Mouse (Mus musculus): ENCODE data around the gene Tmbim6. TPM values are rescaled to one million over a fixed set of nuclear protein-coding genes. Genes with fewer than 3 reads are reported as not detected.
A peak's percentile ranks its signal among the peaks of the same experiment; 100 is the strongest.

Tmbim6 gene
- polyA plus RNA-seq, 1 experiment = 691 TPM

GRCm38 (mm10) chr15:99431504-99431903, 38.8 kb downstream of the Tmbim6 start:
- peak in 2 of 3 experiments; percentile 86 to 92 for TF ChIP-seq MYOG (IDR thresholded peaks at IDR 0.05; ENCODE audit: control insufficient read depth in 1 of 3, insufficient read depth in 1 of 3, insufficient read length in 2 of 3, low read depth in 2 of 3)
- TF ChIP-seq MAX (IDR thresholded peaks at IDR 0.05; ENCODE audit: low read depth) = no peak
- no peak for TF ChIP-seq USF1 (IDR thresholded peaks at IDR 0.05; ENCODE audit: low read depth)
- TF ChIP-seq POLR2AphosphoS2 (IDR thresholded peaks at IDR 0.05; ENCODE audit: insufficient read length, low read depth) = peak; percentile 49
- no peak for TF ChIP-seq TCF3 (IDR thresholded peaks at IDR 0.05; ENCODE audit: insufficient read length, low read depth)
- no peak for TF ChIP-seq POLR2A (IDR thresholded peaks at IDR 0.05; ENCODE audit: insufficient read length, low read depth)
- TF ChIP-seq SRF (IDR thresholded peaks at IDR 0.05; ENCODE audit: control insufficient read depth, insufficient read length, low read depth) = no peak
- no peak for TF ChIP-seq CEBPB (IDR thresholded peaks at IDR 0.05; ENCODE audit: insufficient read depth, poor library complexity, severe bottlenecking)
- peak; percentile 52 for TF ChIP-seq TCF12 (IDR thresholded peaks at IDR 0.05; ENCODE audit: insufficient read depth, poor library complexity, severe bottlenecking)
- TF ChIP-seq MYOD1 (IDR thresholded peaks at IDR 0.05; ENCODE audit: control insufficient read depth in 1 of 3, insufficient read length in 2 of 3, low read depth in 2 of 3) = peak in 2 of 3 experiments; percentile 94 to 96
- TF ChIP-seq E2F4 (IDR thresholded peaks at IDR 0.05; ENCODE audit: insufficient read depth) = no peak
- TF ChIP-seq REST (IDR thresholded peaks at IDR 0.05; ENCODE audit: insufficient read depth, insufficient read length) = no peak
- Histone ChIP-seq H3K4me3 (no peak overlapping the region), H3K4me2 (ENCODE audit: low read depth) (peak overlapping the region; percentile 79), H3K36me3 (ENCODE audit: control insufficient read depth, insufficient read depth) (peaks cover 20% of the 10 kb centered on the region), H3K27me3 (ENCODE audit: control insufficient read depth, insufficient read depth, insufficient read length) (no peaks in the 10 kb centered on the region), H3K79me2 (ENCODE audit: control insufficient read depth, insufficient read depth) (peaks cover 37% of the 10 kb centered on the region), H3ac (ENCODE audit: control insufficient read depth, insufficient read length) (no peak overlapping the region)

DNA sequence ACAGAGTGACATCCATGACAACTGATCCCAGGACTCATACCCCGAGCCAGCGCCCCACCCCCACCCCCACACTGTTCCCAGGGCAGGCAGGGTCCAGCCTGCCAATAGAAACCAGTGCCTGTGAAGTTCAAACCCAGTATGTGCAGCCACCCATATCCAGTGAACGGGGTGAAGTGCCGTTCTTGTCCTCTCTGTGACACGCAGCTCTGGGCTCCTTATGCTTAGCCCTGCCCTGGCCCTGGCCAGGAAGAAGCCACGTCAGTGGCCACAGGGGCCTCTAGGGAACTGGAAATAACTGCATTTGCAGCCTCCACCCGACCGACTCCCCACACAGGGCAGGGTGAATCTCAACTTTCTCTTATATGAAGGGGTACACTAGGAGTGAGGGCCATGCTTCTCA, 39.3 kb downstream of the Tmbim6 start:
- Histone ChIP-seq H3ac (ENCODE audit: control insufficient read depth, insufficient read length) (no peak overlapping the region), H3K79me2 (ENCODE audit: control insufficient read depth, insufficient read depth) (peaks cover 42% of the 10 kb centered on the region), H3K27me3 (ENCODE audit: control insufficient read depth, insufficient read depth, insufficient read length) (no peaks in the 10 kb centered on the region), H3K4me3 (no peak overlapping the region), H3K36me3 (ENCODE audit: control insufficient read depth, insufficient read depth) (peaks cover 20% of the 10 kb centered on the region), H3K4me2 (ENCODE audit: low read depth) (peak overlapping the region; percentile 79)
- TF ChIP-seq REST (IDR thresholded peaks at IDR 0.05; ENCODE audit: insufficient read depth, insufficient read length) (no peak), MAX (IDR thresholded peaks at IDR 0.05; ENCODE audit: low read depth) (no peak), SRF (IDR thresholded peaks at IDR 0.05; ENCODE audit: control insufficient read depth, insufficient read length, low read depth) (no peak), USF1 (IDR thresholded peaks at IDR 0.05; ENCODE audit: low read depth) (no peak), E2F4 (IDR thresholded peaks at IDR 0.05; ENCODE audit: insufficient read depth) (no peak), MYOG (IDR thresholded peaks at IDR 0.05; ENCODE audit: control insufficient read depth in 1 of 3, insufficient read depth in 1 of 3, insufficient read length in 2 of 3, low read depth in 2 of 3) (peak in 1 of 3 experiments; percentile 5), POLR2A (IDR thresholded peaks at IDR 0.05; ENCODE audit: insufficient read length, low read depth) (peak; percentile 23)

GRCm38 (mm10) chr15:99433081-99433718, 40.5 kb downstream of the Tmbim6 start:
- H3K27me3 ChIP-seq (ENCODE audit: control insufficient read depth, insufficient read depth, insufficient read length) = no peaks in the 10 kb centered on the region
- H3K4me2 ChIP-seq (ENCODE audit: low read depth) = peak overlapping the region; percentile 79
- peaks cover 54% of the 10 kb centered on the region for H3K79me2 ChIP-seq (ENCODE audit: control insufficient read depth, insufficient read depth)
- H3K36me3 ChIP-seq (ENCODE audit: control insufficient read depth, insufficient read depth) = peaks cover 16% of the 10 kb centered on the region
- TF ChIP-seq TCF12 (IDR thresholded peaks at IDR 0.05; ENCODE audit: insufficient read depth, poor library complexity, severe bottlenecking) (no peak), POLR2AphosphoS2 (IDR thresholded peaks at IDR 0.05; ENCODE audit: insufficient read length, low read depth) (peak; percentile 2)
- no peak overlapping the region for H3ac ChIP-seq (ENCODE audit: control insufficient read depth, insufficient read length)
- no peak overlapping the region for H3K4me3 ChIP-seq

- peaks cover 61% of the 10 kb centered on the region for H3K79me2 ChIP-seq (ENCODE audit: control insufficient read depth, insufficient read depth)
- no peak overlapping the region for H3ac ChIP-seq (ENCODE audit: control insufficient read depth, insufficient read length)
- H3K36me3 ChIP-seq (ENCODE audit: control insufficient read depth, insufficient read depth) = peaks cover 15% of the 10 kb centered on the region
- no peak overlapping the region for H3K4me3 ChIP-seq
- TF ChIP-seq CEBPB (IDR thresholded peaks at IDR 0.05; ENCODE audit: insufficient read depth, poor library complexity, severe bottlenecking) = no peak
- no peak for TF ChIP-seq MAX (IDR thresholded peaks at IDR 0.05; ENCODE audit: low read depth)
- no peak for TF ChIP-seq USF1 (IDR thresholded peaks at IDR 0.05; ENCODE audit: low read depth)
- no peak for TF ChIP-seq POLR2A (IDR thresholded peaks at IDR 0.05; ENCODE audit: insufficient read length, low read depth)
- peak in 1 of 3 experiments; percentile 34 for TF ChIP-seq MYOG (IDR thresholded peaks at IDR 0.05; ENCODE audit: control insufficient read depth in 1 of 3, insufficient read depth in 1 of 3, insufficient read length in 2 of 3, low read depth in 2 of 3)
- no peak for TF ChIP-seq E2F4 (IDR thresholded peaks at IDR 0.05; ENCODE audit: insufficient read depth)
- TF ChIP-seq MYOD1 (IDR thresholded peaks at IDR 0.05; ENCODE audit: control insufficient read depth in 1 of 3, insufficient read length in 2 of 3, low read depth in 2 of 3) = peak in 1 of 3 experiments; percentile 10
- TF ChIP-seq SRF (IDR thresholded peaks at IDR 0.05; ENCODE audit: control insufficient read depth, insufficient read length, low read depth) = no peak
- no peak for TF ChIP-seq TCF12 (IDR thresholded peaks at IDR 0.05; ENCODE audit: insufficient read depth, poor library complexity, severe bottlenecking)
- H3K4me2 ChIP-seq (ENCODE audit: low read depth) = no peak overlapping the region
- no peaks in the 10 kb centered on the region for H3K27me3 ChIP-seq (ENCODE audit: control insufficient read depth, insufficient read depth, insufficient read length)
Observed at GRCm38 (mm10) chr15:99433913-99434312, 41.2 kb downstream of the Tmbim6 start.

DNA sequence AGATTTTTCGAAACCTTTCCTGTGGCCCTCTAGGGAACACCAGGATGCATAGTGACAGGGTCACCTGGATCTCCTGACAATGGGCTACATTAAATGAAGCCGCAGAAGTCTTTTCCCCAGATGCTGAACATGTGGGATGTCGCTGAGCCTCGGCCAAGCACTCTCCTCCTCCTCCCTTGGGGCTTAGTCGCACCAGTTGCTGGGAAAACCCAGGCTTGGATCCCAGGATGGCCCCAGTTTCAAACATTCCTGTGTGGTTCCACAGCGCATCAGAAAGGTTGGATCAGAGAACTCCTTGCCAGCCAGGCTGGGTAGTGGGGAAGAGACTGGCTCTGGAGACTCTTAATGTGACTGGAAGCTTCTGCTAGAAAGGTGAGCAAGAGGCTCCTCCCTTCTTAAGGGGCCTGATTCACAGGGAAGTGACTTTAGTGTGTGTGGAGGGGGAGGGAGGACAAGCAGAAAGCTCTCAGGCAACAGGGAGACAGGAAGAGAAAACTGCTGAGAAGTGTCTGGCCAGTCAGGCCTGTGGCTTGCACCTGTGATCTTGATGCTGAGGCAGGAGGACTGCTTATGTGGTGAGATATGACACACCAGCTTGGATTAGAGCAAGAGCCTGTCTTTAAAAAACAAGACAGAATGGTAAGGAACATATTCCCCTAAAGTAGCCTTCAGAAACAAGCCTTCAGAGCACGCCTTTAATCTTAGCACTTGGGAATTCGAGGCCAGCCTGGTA, 46.5 kb downstream of the Tmbim6 start:
- Histone ChIP-seq H3K79me2 (ENCODE audit: control insufficient read depth, insufficient read depth) (peaks cover 89% of the 10 kb centered on the region), H3K4me3 (no peak overlapping the region), H3K27me3 (ENCODE audit: control insufficient read depth, insufficient read depth, insufficient read length) (no peaks in the 10 kb centered on the region), H3ac (ENCODE audit: control insufficient read depth, insufficient read length) (no peak overlapping the region), H3K36me3 (ENCODE audit: control insufficient read depth, insufficient read depth) (peaks cover 5% of the 10 kb centered on the region), H3K4me2 (ENCODE audit: low read depth) (peak overlapping the region; percentile 63)
- TF ChIP-seq MYOG (IDR thresholded peaks at IDR 0.05; ENCODE audit: control insufficient read depth in 1 of 3, insufficient read depth in 1 of 3, insufficient read length in 2 of 3, low read depth in 2 of 3) (peak in 2 of 3 experiments; percentile 24 to 64), TCF12 (IDR thresholded peaks at IDR 0.05; ENCODE audit: insufficient read depth, poor library complexity, severe bottlenecking) (no peak), E2F4 (IDR thresholded peaks at IDR 0.05; ENCODE audit: insufficient read depth) (no peak), MYOD1 (IDR thresholded peaks at IDR 0.05; ENCODE audit: control insufficient read depth in 1 of 3, insufficient read length in 2 of 3, low read depth in 2 of 3) (peak in 2 of 3 experiments; percentile 75 to 86)
